Mouse (Mus musculus): ENCODE measurements around the gene Cplx2. TPM values are rescaled to one million over a fixed set of nuclear protein-coding genes. Genes with fewer than 3 reads are reported as not detected.

Gene Cplx2
- polyA plus RNA-seq, 1 experiment from 2014 or later: 11.2 TPM

DNA sequence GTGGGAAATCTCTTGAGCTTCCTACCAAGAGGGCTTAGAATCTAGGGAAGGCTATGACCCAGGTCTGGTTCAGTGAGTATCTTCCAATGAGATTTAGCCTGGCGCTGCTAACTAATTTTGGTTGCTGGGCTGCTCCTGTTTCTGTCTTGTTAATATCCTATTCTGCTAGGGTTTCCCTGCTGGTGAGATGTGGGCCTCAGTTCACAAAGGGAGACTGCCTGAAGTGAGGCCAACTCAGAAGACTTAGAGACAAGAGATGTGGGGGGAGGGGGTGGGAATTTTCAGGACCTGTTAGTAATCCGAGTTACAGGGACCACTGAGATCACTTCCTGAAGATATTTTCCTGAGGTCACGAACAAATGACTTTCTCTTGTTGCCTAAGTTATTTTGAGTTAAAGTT lies 33.1 kb downstream of the Cplx2 start:
- WGBS: 72% methylated on average over 3 of the region's 3 CpGs
- H3K27me3 ChIP-seq (ENCODE audit: control insufficient read depth, insufficient read depth, low read length): no peaks in the 10 kb centered on the region
- no peak overlapping the region for H3K4me3 ChIP-seq (ENCODE audit: low read depth, low read length)
- no peak overlapping the region for H3K4me2 ChIP-seq (ENCODE audit: low read depth)
- H3K9ac ChIP-seq (ENCODE audit: low read length): no peak overlapping the region
- H3K4me1 ChIP-seq (ENCODE audit: control insufficient read depth, insufficient read depth, low read length): no peaks in the 10 kb centered on the region
- DNase-seq (ENCODE audit: low spot score): no peak
- H3K9me3 ChIP-seq (ENCODE audit: control insufficient read depth, low read length): no peaks in the 10 kb centered on the region
- H3K36me3 ChIP-seq (ENCODE audit: control insufficient read depth, insufficient read depth, low read length): no peaks in the 10 kb centered on the region
- no peak overlapping the region for H3K27ac ChIP-seq (ENCODE audit: low read depth, low read length)
- ATAC-seq (ENCODE audit: insufficient read depth, low FRiP score, low TSS enrichment): no peak

DNA sequence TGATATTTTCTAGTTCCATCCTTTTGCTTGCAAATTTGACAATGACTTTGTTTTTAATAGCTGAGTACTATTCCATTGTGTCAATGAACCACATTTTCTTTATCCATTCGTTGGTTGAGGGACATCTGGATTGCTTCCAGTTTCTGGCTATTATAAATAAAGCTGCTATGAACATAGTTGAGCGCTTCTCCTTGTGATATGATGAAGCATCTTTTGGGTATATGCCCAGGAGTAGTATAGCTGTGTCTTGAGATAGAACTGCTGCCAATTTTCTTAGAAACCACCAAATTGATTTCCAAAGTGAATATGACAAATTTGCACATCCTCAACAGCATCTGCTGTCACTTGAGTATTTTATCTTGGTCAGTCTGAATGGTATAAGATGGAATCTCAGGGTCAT lies 34.7 kb downstream of the Cplx2 start:
- no peak overlapping the region for H3K27ac ChIP-seq (ENCODE audit: low read depth, low read length)
- H3K9ac ChIP-seq (ENCODE audit: low read length): no peak overlapping the region
- H3K9me3 ChIP-seq (ENCODE audit: control insufficient read depth, low read length): no peaks in the 10 kb centered on the region
- no peak for DNase-seq (ENCODE audit: low spot score)
- ATAC-seq (ENCODE audit: insufficient read depth, low FRiP score, low TSS enrichment): no peak
- H3K27me3 ChIP-seq (ENCODE audit: control insufficient read depth, insufficient read depth, low read length): no peaks in the 10 kb centered on the region
- H3K4me3 ChIP-seq (ENCODE audit: low read depth, low read length): no peak overlapping the region
- 84% methylated on average over 2 of the region's 2 CpGs for WGBS
- no peaks in the 10 kb centered on the region for H3K36me3 ChIP-seq (ENCODE audit: control insufficient read depth, insufficient read depth, low read length)
- H3K4me1 ChIP-seq (ENCODE audit: control insufficient read depth, insufficient read depth, low read length): no peaks in the 10 kb centered on the region
- no peak overlapping the region for H3K4me2 ChIP-seq (ENCODE audit: low read depth)

DNA sequence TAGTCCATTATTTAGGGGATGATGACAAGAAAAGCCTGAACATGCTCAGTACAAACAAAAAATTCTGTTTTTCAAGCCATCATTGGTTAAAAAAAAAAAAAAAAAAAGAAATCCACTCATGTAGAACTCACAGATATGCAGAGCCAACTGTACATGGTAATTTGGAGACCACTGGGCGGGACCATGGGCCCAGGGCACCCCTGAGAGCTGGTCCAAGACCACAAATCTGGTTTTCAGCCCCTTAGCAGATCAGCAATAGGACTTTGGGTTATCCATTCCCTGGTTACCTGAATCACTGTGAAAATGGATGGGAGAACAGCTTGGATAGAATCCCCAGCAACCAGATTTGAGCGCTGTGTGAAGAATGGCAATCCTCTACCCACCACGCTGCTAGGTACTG lies 40.5 kb downstream of the Cplx2 start:
- Histone ChIP-seq H3K36me3 (ENCODE audit: control insufficient read depth, insufficient read depth, low read length) (no peaks in the 10 kb centered on the region), H3K27me3 (ENCODE audit: control insufficient read depth, insufficient read depth, low read length) (no peaks in the 10 kb centered on the region), H3K4me1 (ENCODE audit: control insufficient read depth, insufficient read depth, low read length) (no peaks in the 10 kb centered on the region), H3K4me3 (ENCODE audit: low read depth, low read length) (no peak overlapping the region), H3K9me3 (ENCODE audit: control insufficient read depth, low read length) (no peaks in the 10 kb centered on the region), H3K4me2 (ENCODE audit: low read depth) (no peak overlapping the region), H3K27ac (ENCODE audit: low read depth, low read length) (no peak overlapping the region), H3K9ac (ENCODE audit: low read length) (no peak overlapping the region)
- DNase-seq (ENCODE audit: low spot score) (peak; percentile 6), ATAC-seq (ENCODE audit: insufficient read depth, low FRiP score, low TSS enrichment) (no peak)
- 86% methylated on average over 3 of the region's 3 CpGs for WGBS

DNA sequence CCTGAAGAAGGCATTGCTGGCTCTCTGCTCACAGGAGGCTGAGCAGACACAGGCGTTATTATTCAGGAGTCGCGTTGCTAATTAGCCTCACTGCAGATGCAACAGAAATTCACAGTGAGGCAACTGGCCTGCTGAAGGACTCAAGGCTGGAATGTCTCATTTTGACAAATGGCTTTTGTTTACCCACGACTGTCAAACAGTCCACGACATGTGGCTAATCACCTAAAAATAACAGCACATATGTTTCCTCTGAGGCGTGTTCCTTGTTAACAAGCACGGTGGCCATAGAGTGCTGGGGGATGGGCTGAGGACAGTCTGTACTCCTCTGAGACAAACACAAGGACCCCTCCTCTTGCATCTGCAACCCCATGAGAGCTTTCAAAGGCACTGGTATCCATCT lies 41.1 kb downstream of the Cplx2 start:
- H3K27me3 ChIP-seq (ENCODE audit: control insufficient read depth, insufficient read depth, low read length): no peaks in the 10 kb centered on the region
- DNase-seq (ENCODE audit: low spot score): peak; percentile 10
- WGBS: 39% methylated on average over 7 of the region's 7 CpGs
- H3K4me2 ChIP-seq (ENCODE audit: low read depth): no peak overlapping the region
- no peak overlapping the region for H3K4me3 ChIP-seq (ENCODE audit: low read depth, low read length)
- no peak overlapping the region for H3K9ac ChIP-seq (ENCODE audit: low read length)
- H3K27ac ChIP-seq (ENCODE audit: low read depth, low read length): no peak overlapping the region
- no peaks in the 10 kb centered on the region for H3K9me3 ChIP-seq (ENCODE audit: control insufficient read depth, low read length)
- no peak for ATAC-seq (ENCODE audit: insufficient read depth, low FRiP score, low TSS enrichment)
- H3K4me1 ChIP-seq (ENCODE audit: control insufficient read depth, insufficient read depth, low read length): no peaks in the 10 kb centered on the region
- no peaks in the 10 kb centered on the region for H3K36me3 ChIP-seq (ENCODE audit: control insufficient read depth, insufficient read depth, low read length)

DNA sequence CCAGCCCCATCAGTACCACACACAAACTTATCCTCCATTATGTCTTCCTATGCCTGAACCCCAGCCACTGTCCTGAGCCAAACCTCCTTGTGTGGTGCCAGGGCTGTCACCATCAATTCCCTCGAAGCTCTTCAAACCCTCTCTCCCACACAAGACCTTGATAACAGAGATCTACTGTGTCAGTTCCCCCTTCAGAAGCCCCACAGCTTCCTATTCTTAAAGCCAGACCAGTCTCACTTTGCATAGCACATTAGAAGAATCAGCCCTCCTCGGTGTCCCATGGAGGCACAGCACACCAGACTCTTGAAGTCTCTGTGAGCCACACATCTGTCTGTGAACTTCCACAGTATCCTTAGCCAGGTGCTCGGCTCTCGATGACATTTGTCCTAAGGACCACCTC lies 41.6 kb downstream of the Cplx2 start:
- H3K9me3 ChIP-seq (ENCODE audit: control insufficient read depth, low read length): no peaks in the 10 kb centered on the region
- WGBS: 84% methylated on average over 4 of the region's 4 CpGs
- no peak overlapping the region for H3K4me3 ChIP-seq (ENCODE audit: low read depth, low read length)
- H3K9ac ChIP-seq (ENCODE audit: low read length): no peak overlapping the region
- H3K36me3 ChIP-seq (ENCODE audit: control insufficient read depth, insufficient read depth, low read length): no peaks in the 10 kb centered on the region
- no peak overlapping the region for H3K27ac ChIP-seq (ENCODE audit: low read depth, low read length)
- DNase-seq (ENCODE audit: low spot score) (no peak), ATAC-seq (ENCODE audit: insufficient read depth, low FRiP score, low TSS enrichment) (no peak)
- no peaks in the 10 kb centered on the region for H3K4me1 ChIP-seq (ENCODE audit: control insufficient read depth, insufficient read depth, low read length)
- H3K4me2 ChIP-seq (ENCODE audit: low read depth): no peak overlapping the region
- H3K27me3 ChIP-seq (ENCODE audit: control insufficient read depth, insufficient read depth, low read length): no peaks in the 10 kb centered on the region

DNA sequence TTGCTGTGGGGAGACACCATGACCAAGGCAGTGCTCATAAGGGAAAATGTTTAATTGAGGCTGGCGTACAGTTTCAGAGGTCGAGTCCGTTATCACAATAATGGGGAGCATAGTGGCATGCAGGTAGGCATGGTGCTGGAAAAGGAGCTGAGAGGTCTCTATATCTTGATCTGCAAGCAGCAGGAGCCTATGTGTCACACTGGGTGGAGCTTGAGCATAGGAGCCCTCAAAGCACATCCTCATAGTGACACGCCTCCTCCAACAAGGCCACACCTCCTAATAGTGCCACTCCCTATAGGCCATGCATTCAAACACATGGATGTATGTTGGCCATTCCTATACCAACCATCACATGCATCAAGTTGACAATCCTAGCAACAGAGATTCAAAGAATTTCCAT lies 43.9 kb downstream of the Cplx2 start:
- ATAC-seq (ENCODE audit: insufficient read depth, low FRiP score, low TSS enrichment) (no peak), DNase-seq (ENCODE audit: low spot score) (no peak)
- H3K27ac ChIP-seq (ENCODE audit: low read depth, low read length): no peak overlapping the region
- H3K9ac ChIP-seq (ENCODE audit: low read length): no peak overlapping the region
- H3K9me3 ChIP-seq (ENCODE audit: control insufficient read depth, low read length): no peaks in the 10 kb centered on the region
- 94% methylated on average over 4 of the region's 4 CpGs for WGBS
- no peak overlapping the region for H3K4me3 ChIP-seq (ENCODE audit: low read depth, low read length)
- no peak overlapping the region for H3K4me2 ChIP-seq (ENCODE audit: low read depth)
- no peaks in the 10 kb centered on the region for H3K27me3 ChIP-seq (ENCODE audit: control insufficient read depth, insufficient read depth, low read length)
- no peaks in the 10 kb centered on the region for H3K4me1 ChIP-seq (ENCODE audit: control insufficient read depth, insufficient read depth, low read length)
- H3K36me3 ChIP-seq (ENCODE audit: control insufficient read depth, insufficient read depth, low read length): no peaks in the 10 kb centered on the region

DNA sequence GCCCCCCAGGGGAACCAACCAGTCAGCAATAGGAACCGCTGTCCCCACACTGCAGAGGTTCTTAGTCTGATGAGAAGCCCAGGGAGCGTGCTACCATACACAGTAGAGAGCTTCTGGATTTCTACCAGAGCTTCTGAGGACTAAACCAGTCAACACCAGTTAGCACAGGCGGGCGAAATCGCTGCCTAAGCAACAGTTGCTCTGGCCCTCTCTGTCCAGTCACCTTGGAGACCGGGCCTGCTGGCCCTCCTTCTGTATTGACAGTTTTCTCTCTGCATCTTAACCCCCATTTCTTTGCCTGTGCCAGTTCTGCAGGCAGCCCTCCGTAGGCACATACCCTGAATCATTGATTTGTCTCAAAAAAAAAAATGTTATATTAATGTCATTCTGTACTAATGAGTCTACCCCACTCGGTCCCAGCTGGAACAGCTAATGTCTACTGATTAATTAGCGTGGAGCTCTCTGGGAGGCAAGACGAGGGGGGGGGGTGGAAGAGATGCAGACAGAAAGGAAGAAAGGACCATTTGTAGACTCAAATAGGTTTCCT lies 47.7 kb downstream of the Cplx2 start:
- Histone ChIP-seq H3K4me1 (ENCODE audit: control insufficient read depth, insufficient read depth, low read length) (no peaks in the 10 kb centered on the region), H3K36me3 (ENCODE audit: control insufficient read depth, insufficient read depth, low read length) (no peaks in the 10 kb centered on the region), H3K4me2 (ENCODE audit: low read depth) (no peak overlapping the region), H3K9ac (ENCODE audit: low read length) (no peak overlapping the region), H3K4me3 (ENCODE audit: low read depth, low read length) (no peak overlapping the region), H3K27me3 (ENCODE audit: control insufficient read depth, insufficient read depth, low read length) (no peaks in the 10 kb centered on the region), H3K27ac (ENCODE audit: low read depth, low read length) (no peak overlapping the region), H3K9me3 (ENCODE audit: control insufficient read depth, low read length) (no peaks in the 10 kb centered on the region)
- peak; percentile 10 for DNase-seq (ENCODE audit: low spot score)
- WGBS: 79% methylated on average over 10 of the region's 10 CpGs
- ATAC-seq (ENCODE audit: insufficient read depth, low FRiP score, low TSS enrichment): no peak

DNA sequence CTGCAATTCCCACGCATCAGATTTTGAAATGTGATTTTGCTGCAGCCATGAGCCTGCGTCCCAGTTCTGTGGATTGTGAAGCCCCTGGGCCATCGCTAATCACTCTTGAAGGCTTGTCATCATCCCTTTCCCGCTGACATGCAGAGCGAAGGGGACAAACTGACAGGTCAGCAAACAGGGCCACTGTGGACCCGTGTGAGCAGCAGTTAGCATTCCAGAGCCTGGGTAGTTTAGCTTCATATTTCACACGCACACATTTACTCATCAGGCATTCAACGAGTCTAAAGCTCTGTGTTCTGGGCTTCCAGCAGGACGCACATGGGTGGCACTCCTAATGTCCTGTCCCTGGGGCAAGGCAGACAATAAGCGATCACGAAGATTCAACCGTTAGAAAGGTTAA lies 49.1 kb downstream of the Cplx2 start:
- Histone ChIP-seq H3K9me3 (ENCODE audit: control insufficient read depth, low read length) (no peaks in the 10 kb centered on the region), H3K27me3 (ENCODE audit: control insufficient read depth, insufficient read depth, low read length) (no peaks in the 10 kb centered on the region), H3K4me2 (ENCODE audit: low read depth) (no peak overlapping the region), H3K4me1 (ENCODE audit: control insufficient read depth, insufficient read depth, low read length) (no peaks in the 10 kb centered on the region), H3K9ac (ENCODE audit: low read length) (no peak overlapping the region), H3K36me3 (ENCODE audit: control insufficient read depth, insufficient read depth, low read length) (no peaks in the 10 kb centered on the region), H3K27ac (ENCODE audit: low read depth, low read length) (no peak overlapping the region), H3K4me3 (ENCODE audit: low read depth, low read length) (no peak overlapping the region)
- no peak for ATAC-seq (ENCODE audit: insufficient read depth, low FRiP score, low TSS enrichment)
- WGBS: 80% methylated on average over 12 of the region's 12 CpGs
- DNase-seq (ENCODE audit: low spot score): no peak

DNA sequence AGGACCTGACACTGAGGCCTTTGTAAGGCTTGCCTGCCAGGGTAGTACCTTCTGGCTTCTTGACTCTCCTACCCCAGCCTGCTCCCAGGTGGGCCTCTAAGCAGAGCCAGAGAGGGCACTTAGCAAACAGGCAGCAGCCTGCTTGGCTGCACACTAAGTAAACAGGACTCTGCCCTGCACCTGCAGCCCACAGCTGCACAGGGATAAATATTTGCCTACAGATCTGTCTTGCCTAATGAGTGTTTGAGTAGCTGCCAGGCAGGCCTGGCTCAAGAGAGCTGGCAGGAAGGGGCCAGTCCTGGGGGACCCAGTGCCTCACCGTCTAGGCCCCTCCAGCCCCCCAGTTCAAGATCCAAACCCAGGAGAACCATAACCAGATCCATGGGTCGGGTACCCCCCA lies 54.1 kb downstream of the Cplx2 start:
- 32% methylated on average over 2 of the region's 2 CpGs for WGBS
- Histone ChIP-seq H3K4me2 (ENCODE audit: low read depth) (no peak overlapping the region), H3K36me3 (ENCODE audit: control insufficient read depth, insufficient read depth, low read length) (no peaks in the 10 kb centered on the region), H3K4me3 (ENCODE audit: low read depth, low read length) (no peak overlapping the region), H3K4me1 (ENCODE audit: control insufficient read depth, insufficient read depth, low read length) (no peaks in the 10 kb centered on the region), H3K9ac (ENCODE audit: low read length) (no peak overlapping the region), H3K27ac (ENCODE audit: low read depth, low read length) (no peak overlapping the region), H3K27me3 (ENCODE audit: control insufficient read depth, insufficient read depth, low read length) (no peaks in the 10 kb centered on the region), H3K9me3 (ENCODE audit: control insufficient read depth, low read length) (no peaks in the 10 kb centered on the region)
- ATAC-seq (ENCODE audit: insufficient read depth, low FRiP score, low TSS enrichment) (no peak), DNase-seq (ENCODE audit: low spot score) (peak; percentile 35)
